Mouse (Mus musculus) limb, embryonic 13.5 days (tissue): ENCODE measurements around the gene Nr1h2. TPM values are rescaled to one million over a fixed set of nuclear protein-coding genes. Genes with fewer than 3 reads are reported as not detected.

Experiments
- ATAC-seq: fragments of 200-750 bp; cut with Nextera tagmentation; 2 replicates; pipeline ENCODE4 v1.8.0; 2017; ENCODE audit warnings: low read depth, moderate number of reproducible peaks, moderate TSS enrichment; ENCODE audit not compliant: low FRiP score
- H3K27ac ChIP-seq: fragments of 300-500 bp; sonication (generic); 2 replicates; pipeline ENCODE4 v1.5.1; 2015; ENCODE audit warnings: inconsistent platforms, mild to moderate bottlenecking, moderate library complexity
- H3K27me3 ChIP-seq: fragments of 300-500 bp; sonication (generic); 2 replicates; pipeline ENCODE4 v1.6.1; 2015; ENCODE audit warnings: mild to moderate bottlenecking, inconsistent platforms
- H3K36me3 ChIP-seq: fragments of 300-500 bp; sonication (generic); 2 replicates; pipeline ENCODE4 v1.6.1; 2015; ENCODE audit warnings: inconsistent platforms, mild to moderate bottlenecking, moderate library complexity
- H3K4me1 ChIP-seq: fragments of 300-500 bp; sonication (generic); 2 replicates; pipeline ENCODE4 v1.6.1; 2015; ENCODE audit warnings: inconsistent platforms
- H3K4me2 ChIP-seq: fragments of 300-500 bp; sonication (generic); replicated peaks from 2 replicates; pipeline ENCODE4 v1.6.1; 2015; ENCODE audit warnings: inconsistent platforms, mild to moderate bottlenecking, moderate library complexity
- H3K4me3 ChIP-seq: fragments of 300-500 bp; sonication (generic); 2 replicates; pipeline ENCODE4 v1.5.1; 2015; ENCODE audit warnings: moderate library complexity, mild to moderate bottlenecking, inconsistent platforms
- H3K9ac ChIP-seq: fragments of 300-500 bp; sonication (generic); 2 replicates; pipeline ENCODE4 v1.6.1; 2015; ENCODE audit warnings: mild to moderate bottlenecking, inconsistent platforms
- H3K9me3 ChIP-seq: fragments of 300-500 bp; sonication (generic); 2 replicates; pipeline ENCODE4 v1.6.1; 2016; ENCODE audit warnings: inconsistent platforms
- WGBS: fragments of 180-500 bp; shearing (Covaris S2); methylation state at CpG from one replicate; pipeline ENCODE4 v1.1.7; 2015; 5-methylcytosine and 5-hydroxymethylcytosine counted together
- polyA plus RNA-seq: library from polyadenylated mRNA; unstranded; fragments of >200 nt; fragmentation: Nextera tagmentation; extraction: Ambion mirVana; gene quantifications from 2 replicates; pipeline ENCODE4 v1.2.1, GENCODE M21; 2015

The Nr1h2 gene
- polyA plus RNA-seq, 1 experiment from 2014 or later = 72.4 TPM

GRCm38 (mm10) chr7:44593051-44593450 lies 39.3 kb upstream of the Nr1h2 start:
- Histone ChIP-seq H3K27me3 (peaks cover 63% of the 10 kb centered on the region), H3K4me2 (no peak overlapping the region), H3K27ac (no peak overlapping the region)

GRCm38 (mm10) chr7:44591348-44592116 lies 37.8 kb upstream of the Nr1h2 start:
- no peaks in the 10 kb centered on the region for H3K36me3 ChIP-seq
- no peak for ATAC-seq
- H3K9ac ChIP-seq = peak overlapping the region; percentile 62
- H3K9me3 ChIP-seq = no peaks in the 10 kb centered on the region
- WGBS = under 1% methylated on average over 59 of the region's 60 CpGs
- peak overlapping the region; percentile 97 for H3K4me2 ChIP-seq
- peaks cover 53% of the 10 kb centered on the region for H3K4me1 ChIP-seq
- H3K4me3 ChIP-seq = peak overlapping the region; percentile 60
- peaks cover 78% of the 10 kb centered on the region for H3K27me3 ChIP-seq
- no peak overlapping the region for H3K27ac ChIP-seq

More at GRCm38 (mm10) chr7:44593051-44593450, 39.3 kb upstream of the Nr1h2 start:
- Histone ChIP-seq H3K9ac (no peak overlapping the region), H3K36me3 (no peaks in the 10 kb centered on the region), H3K9me3 (no peaks in the 10 kb centered on the region), H3K4me1 (peaks cover 41% of the 10 kb centered on the region), H3K4me3 (no peak overlapping the region; the same call in 1 of the 2 replicates)
- ATAC-seq = no peak
- 4% methylated on average over 15 of the region's 15 CpGs for WGBS

- Histone ChIP-seq H3K27me3 (peaks cover 87% of the 10 kb centered on the region), H3K9me3 (no peaks in the 10 kb centered on the region), H3K4me1 (peaks cover 53% of the 10 kb centered on the region), H3K4me2 (peak within 1 kb of the TSS; percentile 97), H3K9ac (peak within 1 kb of the TSS; percentile 62), H3K36me3 (no peaks in the 10 kb centered on the region), H3K27ac (no peak within 1 kb of the TSS), H3K4me3 (peak within 1 kb of the TSS; percentile 60)
- ATAC-seq = peak; percentile 94
- WGBS = under 1% methylated on average over 77 of the region's 80 CpGs
Observed at GRCm38 (mm10) chr7:44590402-44591347, 36.9 kb upstream of the Nr1h2 start, which contains the start of gene Kcnc3. TSS of gene Kcnc3 (plus strand) at chr7:44590664.

- Histone ChIP-seq H3K27me3 (peaks cover 92% of the 10 kb centered on the region), H3K27ac (no peak overlapping the region), H3K9ac (no peak overlapping the region), H3K9me3 (no peaks in the 10 kb centered on the region), H3K4me3 (peak overlapping the region; percentile 60), H3K4me1 (peaks cover 53% of the 10 kb centered on the region), H3K4me2 (peak overlapping the region; percentile 97), H3K36me3 (no peaks in the 10 kb centered on the region)
- ATAC-seq = no peak
- WGBS = 3% methylated on average over 13 of the region's 13 CpGs
Observed at GRCm38 (mm10) chr7:44589946-44590345, 36.2 kb upstream of the Nr1h2 start.

GRCm38 (mm10) chr7:44589149-44589548 lies 35.4 kb upstream of the Nr1h2 start:
- peak overlapping the region; percentile 60 for H3K4me3 ChIP-seq
- H3K9me3 ChIP-seq = no peaks in the 10 kb centered on the region
- H3K4me1 ChIP-seq = peaks cover 53% of the 10 kb centered on the region
- peaks cover 97% of the 10 kb centered on the region for H3K27me3 ChIP-seq
- peak overlapping the region; percentile 45; the same call in 1 of the 2 replicates for H3K9ac ChIP-seq
- peak overlapping the region; percentile 97 for H3K4me2 ChIP-seq
- no peak overlapping the region for H3K27ac ChIP-seq
- ATAC-seq = peak; percentile 62
- no peaks in the 10 kb centered on the region for H3K36me3 ChIP-seq
- 1% methylated on average over 21 of the region's 33 CpGs for WGBS

GRCm38 (mm10) chr7:44588338-44588737 lies 34.6 kb upstream of the Nr1h2 start:
- Histone ChIP-seq H3K4me2 (peak overlapping the region; percentile 97), H3K4me3 (peak overlapping the region; percentile 60), H3K27me3 (peaks cover 92% of the 10 kb centered on the region), H3K36me3 (no peaks in the 10 kb centered on the region), H3K4me1 (peaks cover 49% of the 10 kb centered on the region), H3K9ac (peak overlapping the region; percentile 45), H3K27ac (no peak overlapping the region), H3K9me3 (no peaks in the 10 kb centered on the region)
- no peak for ATAC-seq
- WGBS = 7% methylated on average over 12 of the region's 12 CpGs

- H3K36me3 ChIP-seq = no peaks in the 10 kb centered on the region
- no peak for ATAC-seq
- no peak overlapping the region for H3K9ac ChIP-seq
- H3K4me3 ChIP-seq = peak overlapping the region; percentile 28; the same call in 1 of the 2 replicates
- H3K27ac ChIP-seq = no peak overlapping the region
- 40% methylated on average over 6 of the region's 6 CpGs for WGBS
- H3K4me1 ChIP-seq = peaks cover 45% of the 10 kb centered on the region
- H3K27me3 ChIP-seq = peaks cover 90% of the 10 kb centered on the region
- peak overlapping the region; percentile 97 for H3K4me2 ChIP-seq
- H3K9me3 ChIP-seq = no peaks in the 10 kb centered on the region
Observed at GRCm38 (mm10) chr7:44587676-44588075, 33.9 kb upstream of the Nr1h2 start.

- no peaks in the 10 kb centered on the region for H3K9me3 ChIP-seq
- H3K4me3 ChIP-seq = peak overlapping the region; percentile 28
- peak overlapping the region; percentile 97 for H3K4me2 ChIP-seq
- H3K27me3 ChIP-seq = peaks cover 90% of the 10 kb centered on the region
- no peak overlapping the region for H3K27ac ChIP-seq
- peaks cover 44% of the 10 kb centered on the region for H3K4me1 ChIP-seq
- ATAC-seq = no peak
- H3K36me3 ChIP-seq = no peaks in the 10 kb centered on the region
- peak overlapping the region; percentile 25; the same call in 1 of the 2 replicates for H3K9ac ChIP-seq
- 0% methylated on average over 18 of the region's 18 CpGs for WGBS
Observed at GRCm38 (mm10) chr7:44586930-44587329, 33.2 kb upstream of the Nr1h2 start.

GRCm38 (mm10) chr7:44586518-44586917 lies 32.8 kb upstream of the Nr1h2 start:
- Histone ChIP-seq H3K4me2 (peak overlapping the region; percentile 97), H3K9ac (no peak overlapping the region), H3K27me3 (peaks cover 89% of the 10 kb centered on the region), H3K4me1 (peaks cover 40% of the 10 kb centered on the region), H3K9me3 (no peaks in the 10 kb centered on the region), H3K4me3 (peak overlapping the region; percentile 28), H3K27ac (no peak overlapping the region), H3K36me3 (no peaks in the 10 kb centered on the region)
- 9% methylated on average over 19 of the region's 19 CpGs for WGBS
- no peak for ATAC-seq

GRCm38 (mm10) chr7:44585606-44586005 lies 31.9 kb upstream of the Nr1h2 start:
- H3K9me3 ChIP-seq = no peaks in the 10 kb centered on the region
- H3K4me1 ChIP-seq = peaks cover 32% of the 10 kb centered on the region
- no peak overlapping the region for H3K27ac ChIP-seq
- no peak overlapping the region for H3K4me3 ChIP-seq
- H3K36me3 ChIP-seq = no peaks in the 10 kb centered on the region
- H3K27me3 ChIP-seq = peaks cover 88% of the 10 kb centered on the region
- ATAC-seq = no peak
- no peak overlapping the region for H3K9ac ChIP-seq
- H3K4me2 ChIP-seq = no peak overlapping the region
- WGBS = 88% methylated on average over 6 of the region's 6 CpGs

- H3K27ac ChIP-seq = no peak overlapping the region
- no peak overlapping the region for H3K4me3 ChIP-seq
- no peak overlapping the region for H3K9ac ChIP-seq
- ATAC-seq = no peak
- H3K9me3 ChIP-seq = no peaks in the 10 kb centered on the region
- no peak overlapping the region for H3K4me2 ChIP-seq
- H3K4me1 ChIP-seq = peaks cover 30% of the 10 kb centered on the region
- WGBS = 88% methylated on average over 6 of the region's 6 CpGs
- peaks cover 82% of the 10 kb centered on the region for H3K27me3 ChIP-seq
- H3K36me3 ChIP-seq = no peaks in the 10 kb centered on the region
Observed at GRCm38 (mm10) chr7:44584921-44585320, 31.2 kb upstream of the Nr1h2 start.
